ENCODE assay signal across 7 mouse cellular contexts in the genomic region with DNA sequence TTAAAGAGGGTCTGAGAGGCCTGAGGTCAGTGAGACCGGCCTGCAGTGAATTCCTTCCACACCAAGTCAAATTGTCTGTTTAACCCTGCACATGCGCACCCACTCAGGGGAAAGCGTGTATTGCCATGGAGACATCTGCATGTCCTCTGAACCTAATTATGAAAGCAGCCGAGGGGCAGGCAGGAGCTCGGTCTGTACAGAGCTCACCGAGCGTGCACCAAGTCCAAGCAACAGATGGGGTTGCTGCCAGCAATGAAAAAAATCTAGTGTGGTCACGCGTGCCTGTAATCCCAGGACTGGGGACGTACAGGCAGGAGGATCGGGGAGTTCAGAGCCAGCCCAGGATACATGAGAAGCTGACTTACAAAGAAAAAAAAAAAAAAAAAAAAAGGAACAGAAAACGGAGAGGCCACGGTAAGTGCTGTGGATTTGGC. TPM values are rescaled to one million over a fixed set of nuclear protein-coding genes. Genes with fewer than 3 reads are reported as not detected.
DNase-seq lines count a peak whose midpoint lies in the region; ATAC-seq and TF ChIP-seq lines count a peak whose summit lies in the region.

No protein-coding gene starts in this region.

- TF ChIP-seq EP300 in CH12.LX (IDR thresholded peaks at IDR 0.05; ENCODE audit: low read length): peak; percentile 71

- no peaks in the 10 kb centered on the region for H3K79me3 ChIP-seq in C2C12 (ENCODE audit: low read depth)

- no peaks in the 10 kb centered on the region for H3K27me3 ChIP-seq in C2C12 (ENCODE audit: control insufficient read depth, insufficient read depth, insufficient read length)
- H3K27me3 ChIP-seq in CH12.LX (replicated peaks): no peaks in the 10 kb centered on the region
- no peaks in the 10 kb centered on the region for H3K27me3 ChIP-seq in forebrain, embryonic 14.5 days (replicated peaks; ENCODE audit: control insufficient read depth, insufficient read depth, low read length)
- H3K27me3 ChIP-seq in intestine, embryonic 15.5 days (replicated peaks): no peaks in the 10 kb centered on the region
- H3K27me3 ChIP-seq in limb, embryonic 11.5 days (ENCODE audit: control insufficient read depth, insufficient read depth, low read length): no peaks in the 10 kb centered on the region
- H3K27me3 ChIP-seq in neural tube, embryonic 12.5 days (replicated peaks): no peaks in the 10 kb centered on the region

- H3K79me2 ChIP-seq in C2C12 (ENCODE audit: control insufficient read depth, insufficient read depth): no peaks in the 10 kb centered on the region
- H3K79me2 ChIP-seq in CH12.LX (replicated peaks; ENCODE audit: control insufficient read depth, extremely low read depth, insufficient read depth, poor library complexity, severe bottlenecking): no peaks in the 10 kb centered on the region

- H3ac ChIP-seq in C2C12 (ENCODE audit: control insufficient read depth, insufficient read length, low read depth): no peak overlapping the region

- 10% methylated on average over 13 of the region's 13 CpGs for WGBS in forebrain, embryonic 14.5 days
- WGBS in intestine, embryonic 15.5 days: 27% methylated on average over 13 of the region's 13 CpGs
- WGBS in limb, embryonic 11.5 days: 26% methylated on average over 13 of the region's 13 CpGs
- WGBS in neural tube, embryonic 12.5 days: 13% methylated on average over 13 of the region's 13 CpGs

- dilution Hi-C loops in CH12.LX (cut with MboI; ENCODE audit: extremely low pct_ligation_motif_present, extremely low pct_unique_long_range_greater_than_20kb, low sequenced_read_pairs): no loop called here

- no peaks in the 10 kb centered on the region for H3K9me3 ChIP-seq in CH12.LX (replicated peaks; ENCODE audit: low read length)
- H3K9me3 ChIP-seq in forebrain, embryonic 14.5 days (replicated peaks; ENCODE audit: control insufficient read depth, low read length): no peaks in the 10 kb centered on the region
- no peaks in the 10 kb centered on the region for H3K9me3 ChIP-seq in intestine, embryonic 15.5 days
- no peaks in the 10 kb centered on the region for H3K9me3 ChIP-seq in limb, embryonic 11.5 days (ENCODE audit: control insufficient read depth, low read length)
- H3K9me3 ChIP-seq in neural tube, embryonic 12.5 days: no peaks in the 10 kb centered on the region

- peaks cover 2 to 11% of the 10 kb centered on the region in 2 experiments; a peak in 2 of 4 replicates for H3K4me1 ChIP-seq in CH12.LX (ENCODE audit: control insufficient read depth in 1 of 2, insufficient read depth in 2 of 2)
- peaks cover 8% of the 10 kb centered on the region; the same call in 1 of the 2 replicates for H3K4me1 ChIP-seq in forebrain, embryonic 14.5 days (ENCODE audit: control insufficient read depth, insufficient read depth, low read length)
- 0 out of 2 replicates have a peak, but pooled peaks cover 7% of the 10 kb centered on the region for H3K4me1 ChIP-seq in intestine, embryonic 15.5 days (replicated peaks)
- peaks cover 7% of the 10 kb centered on the region; the same call in 1 of the 2 replicates for H3K4me1 ChIP-seq in limb, embryonic 11.5 days (ENCODE audit: control insufficient read depth, insufficient read depth, low read length)
- H3K4me1 ChIP-seq in neural tube, embryonic 12.5 days: peaks cover 10% of the 10 kb centered on the region; the same call in 1 of the 2 replicates

- no peaks in the 10 kb centered on the region for H3K36me3 ChIP-seq in C2C12 (ENCODE audit: control insufficient read depth, insufficient read depth)
- H3K36me3 ChIP-seq in CH12.LX (replicated peaks in 1 of 2; ENCODE audit: control insufficient read depth in 1 of 2, insufficient read depth in 1 of 2, low read length in 1 of 2): peaks cover 0 to 1% of the 10 kb centered on the region in 2 experiments
- H3K36me3 ChIP-seq in forebrain, embryonic 14.5 days (ENCODE audit: control insufficient read depth, insufficient read depth, low read length): peaks cover 16% of the 10 kb centered on the region
- H3K36me3 ChIP-seq in intestine, embryonic 15.5 days: 0 out of 2 replicates have a peak, but pooled peaks cover 4% of the 10 kb centered on the region
- H3K36me3 ChIP-seq in limb, embryonic 11.5 days (ENCODE audit: control insufficient read depth, insufficient read depth, low read length): no peaks in the 10 kb centered on the region
- peaks cover 21% of the 10 kb centered on the region for H3K36me3 ChIP-seq in neural tube, embryonic 12.5 days

- peak; percentile 72 for ATAC-seq in forebrain, embryonic 14.5 days
- peak; percentile 32 for ATAC-seq in intestine, embryonic 15.5 days
- ATAC-seq in limb, embryonic 11.5 days (ENCODE audit: insufficient number of reproducible peaks, low FRiP score, low TSS enrichment, low read depth): peak; percentile 82
- peak; percentile 83 for ATAC-seq in neural tube, embryonic 12.5 days (ENCODE audit: low FRiP score, low read depth)

- H3K4me2 ChIP-seq in CH12.LX (ENCODE audit: insufficient read depth, low read depth, poor library complexity, severe bottlenecking): peak overlapping the region; percentile 85
- peak overlapping the region; percentile 60 for H3K4me2 ChIP-seq in forebrain, embryonic 14.5 days (ENCODE audit: low read length)
- peak overlapping the region; percentile 58 for H3K4me2 ChIP-seq in intestine, embryonic 15.5 days (replicated peaks)
- peak overlapping the region; percentile 37 for H3K4me2 ChIP-seq in limb, embryonic 11.5 days (ENCODE audit: low read depth, severe bottlenecking)
- H3K4me2 ChIP-seq in neural tube, embryonic 12.5 days (replicated peaks): peak overlapping the region; percentile 52

- H3K27ac ChIP-seq in CH12.LX (ENCODE audit: insufficient read depth, low read depth): no peak overlapping the region
- peak overlapping the region; percentile 73 for H3K27ac ChIP-seq in forebrain, embryonic 14.5 days (ENCODE audit: low read depth, low read length)
- 0 out of 2 replicates have a peak overlapping the region, but pooled peaks have one; percentile 40 for H3K27ac ChIP-seq in intestine, embryonic 15.5 days
- H3K27ac ChIP-seq in limb, embryonic 11.5 days (replicated peaks; ENCODE audit: low read depth, low read length): no peak overlapping the region
- no peak overlapping the region for H3K27ac ChIP-seq in neural tube, embryonic 12.5 days

- DNase-seq in CH12.LX (ENCODE audit: extremely low read depth): peak; percentile 60
- peak; percentile 69 for DNase-seq in forebrain, embryonic 14.5 days (ENCODE audit: low spot score)
- peak; percentile 54 for DNase-seq in limb, embryonic 11.5 days (ENCODE audit: low spot score)
- no peak for DNase-seq in thymus, postnatal 25 days

- H3K4me3 ChIP-seq in C2C12 (ENCODE audit: insufficient read depth, poor library complexity, severe bottlenecking): no peak overlapping the region
- H3K4me3 ChIP-seq in CH12.LX (replicated peaks in 1 of 3; ENCODE audit: low read depth in 2 of 3, low read length in 2 of 3, poor library complexity in 1 of 3): peak overlapping the region; percentile 36 to 40 (median 39)
- H3K4me3 ChIP-seq in forebrain, embryonic 14.5 days (ENCODE audit: low read depth, low read length): peak overlapping the region; percentile 19
- H3K4me3 ChIP-seq in intestine, embryonic 15.5 days (replicated peaks): peak overlapping the region; percentile 23
- H3K4me3 ChIP-seq in limb, embryonic 11.5 days (ENCODE audit: low read depth, low read length): peak overlapping the region; percentile 10; the same call in 1 of the 2 replicates
- 0 out of 2 replicates have a peak overlapping the region, but pooled peaks have one; percentile 14 for H3K4me3 ChIP-seq in neural tube, embryonic 12.5 days

- TF ChIP-seq CTCF in C2C12 (IDR thresholded peaks at IDR 0.05; ENCODE audit: control insufficient read depth, insufficient read depth, insufficient read length) (no peak), CH12.LX (conservative IDR thresholded peaks at IDR 0.05 in 1 of 2, IDR thresholded peaks at IDR 0.05 in 1 of 2; ENCODE audit: low read depth in 2 of 2, low read length in 2 of 2) (no peak)

- TF ChIP-seq POLR2A in CH12.LX (IDR thresholded peaks at IDR 0.05; ENCODE audit: low read depth, low read length): no peak

- TF ChIP-seq RAD21 in CH12.LX (IDR thresholded peaks at IDR 0.05; ENCODE audit: low read depth, low read length): no peak

- H3K9ac ChIP-seq in CH12.LX (ENCODE audit: insufficient read depth, low read depth): no peak overlapping the region
- H3K9ac ChIP-seq in forebrain, embryonic 14.5 days (ENCODE audit: low read length): peak overlapping the region; percentile 50; the same call in 1 of the 2 replicates
- H3K9ac ChIP-seq in intestine, embryonic 15.5 days: 0 out of 2 replicates have a peak overlapping the region, but pooled peaks have one; percentile 28
- H3K9ac ChIP-seq in limb, embryonic 11.5 days (ENCODE audit: low read length): peak overlapping the region; percentile 3; the same call in 1 of the 2 replicates
- no peak overlapping the region for H3K9ac ChIP-seq in neural tube, embryonic 12.5 days

- in situ Hi-C loops in CH12.LX (cut with MboI; ENCODE audit: low pct_ligation_motif_present, low pct_unique_long_range_greater_than_20kb, low sequenced_read_pairs): loop anchor here (10.0 to 25.0 kb wide), 2 partner anchors 218 to 425 kb away; no protein-coding TSS in a partner anchor

RNA-seq across cellular contexts. Expression of gene Crebl2, which starts 32.7 kb away (rescaled TPM):
- 0.74 TPM for polyA plus RNA-seq in C2C12 (2012; fragmentation: generic; extraction: Trizol)
- 0.80 and 2.2 TPM in 2 replicates for total RNA-seq in CH12.LX (2012; rRNA removed)
- 0.92 and 1.4 TPM in 2 replicates for total RNA-seq in CH12.LX (2014; rRNA removed)
- polyA plus RNA-seq in CH12.LX (2012; ENCODE audit: insufficient read length, low read depth): 1.00 and 1.5 TPM in 2 replicates
- 1.8 and 2.9 TPM in 2 replicates for polyA plus RNA-seq in forebrain, embryonic 14.5 days (2014; fragmentation: Nextera tagmentation; extraction: Ambion mirVana)
- 3.6 and 3.7 TPM in 2 replicates for polyA plus RNA-seq in intestine, embryonic 15.5 days (2015; fragmentation: Nextera tagmentation; extraction: Ambion mirVana)
- 0.67 and 1.3 TPM in 2 replicates for polyA plus RNA-seq in limb, embryonic 11.5 days (2014; fragmentation: Nextera tagmentation; extraction: Ambion mirVana)
- 2.8 and 3.1 TPM in 2 replicates for polyA plus RNA-seq in neural tube, embryonic 12.5 days (2016; fragmentation: Nextera tagmentation; extraction: Ambion mirVana)

RNA-seq across cellular contexts. Expression of gene Gpr19, which starts 35.7 kb away (rescaled TPM):
- polyA plus RNA-seq in C2C12 (2012; fragmentation: generic; extraction: Trizol): 2.1 TPM
- 6.3 and 7.5 TPM in 2 replicates for total RNA-seq in CH12.LX (2012; rRNA removed)
- 3.8 and 5.2 TPM in 2 replicates for total RNA-seq in CH12.LX (2014; rRNA removed)
- polyA plus RNA-seq in CH12.LX (2012; ENCODE audit: insufficient read length, low read depth): 4.8 and 6.0 TPM in 2 replicates
- 42.4 and 46.2 TPM in 2 replicates for polyA plus RNA-seq in forebrain, embryonic 14.5 days (2014; fragmentation: Nextera tagmentation; extraction: Ambion mirVana)
- polyA plus RNA-seq in intestine, embryonic 15.5 days (2015; fragmentation: Nextera tagmentation; extraction: Ambion mirVana): 10.4 and 10.6 TPM in 2 replicates
- polyA plus RNA-seq in limb, embryonic 11.5 days (2014; fragmentation: Nextera tagmentation; extraction: Ambion mirVana): 8.9 and 9.8 TPM in 2 replicates
- polyA plus RNA-seq in neural tube, embryonic 12.5 days (2016; fragmentation: Nextera tagmentation; extraction: Ambion mirVana): 33.2 and 35.7 TPM in 2 replicates

RNA-seq across cellular contexts. Expression of gene Cdkn1b, which starts 57.5 kb away (rescaled TPM):
- polyA plus RNA-seq in C2C12 (2012; fragmentation: generic; extraction: Trizol) (15.8 TPM), CH12.LX (2012; ENCODE audit: insufficient read length, low read depth) (15.8 and 20.9 TPM in 2 replicates)
- total RNA-seq in CH12.LX (2012; rRNA removed) (12.8 and 19.2 TPM in 2 replicates), CH12.LX (2014; rRNA removed) (23.5 TPM in 2 replicates)
- 58.8 and 63.3 TPM in 2 replicates for polyA plus RNA-seq in forebrain, embryonic 14.5 days (2014; fragmentation: Nextera tagmentation; extraction: Ambion mirVana)
- 15.3 and 15.9 TPM in 2 replicates for polyA plus RNA-seq in intestine, embryonic 15.5 days (2015; fragmentation: Nextera tagmentation; extraction: Ambion mirVana)
- 13.7 and 16.1 TPM in 2 replicates for polyA plus RNA-seq in limb, embryonic 11.5 days (2014; fragmentation: Nextera tagmentation; extraction: Ambion mirVana)
- polyA plus RNA-seq in neural tube, embryonic 12.5 days (2016; fragmentation: Nextera tagmentation; extraction: Ambion mirVana): 21.0 and 24.8 TPM in 2 replicates

Comparison
In these comparisons a context has a peak if more than half of its experiments do, and no peak if none do; other contexts are left out.
1. H3K27ac ChIP-seq: peak in forebrain, embryonic 14.5 days (single experiment) and intestine, embryonic 15.5 days (single experiment); none in CH12.LX (single experiment), limb, embryonic 11.5 days (single experiment) and neural tube, embryonic 12.5 days (single experiment).
2. H3K9ac ChIP-seq: peak in forebrain, embryonic 14.5 days (single experiment), intestine, embryonic 15.5 days (single experiment) and limb, embryonic 11.5 days (single experiment); none in CH12.LX (single experiment) and neural tube, embryonic 12.5 days (single experiment).
3. ATAC-seq: peak in every context shown above with its lines; median percentile 83 in neural tube, embryonic 12.5 days; 82 in limb, embryonic 11.5 days; 72 in forebrain, embryonic 14.5 days; 32 in intestine, embryonic 15.5 days.
4. Peak in every context shown above with its lines, with median percentiles within 50 percentile points of each other: H3K4me2 ChIP-seq.